Mouse (Mus musculus) CD4-positive, CD25-positive, alpha-beta regulatory T cell, adult 2 months (primary cell): ENCODE measurements around the gene Palm2.

Experiments
- DNase-seq: peaks from one replicate; pipeline ENCODE4 v3.0.0-alpha.2; 2012; ENCODE audit warnings: low read depth, low spot score

The Palm2 gene

GRCm38 (mm10) chr4:57513241-57513933 lies 79.3 kb downstream of the Palm2 start:
- DNase-seq: no peak

DNA sequence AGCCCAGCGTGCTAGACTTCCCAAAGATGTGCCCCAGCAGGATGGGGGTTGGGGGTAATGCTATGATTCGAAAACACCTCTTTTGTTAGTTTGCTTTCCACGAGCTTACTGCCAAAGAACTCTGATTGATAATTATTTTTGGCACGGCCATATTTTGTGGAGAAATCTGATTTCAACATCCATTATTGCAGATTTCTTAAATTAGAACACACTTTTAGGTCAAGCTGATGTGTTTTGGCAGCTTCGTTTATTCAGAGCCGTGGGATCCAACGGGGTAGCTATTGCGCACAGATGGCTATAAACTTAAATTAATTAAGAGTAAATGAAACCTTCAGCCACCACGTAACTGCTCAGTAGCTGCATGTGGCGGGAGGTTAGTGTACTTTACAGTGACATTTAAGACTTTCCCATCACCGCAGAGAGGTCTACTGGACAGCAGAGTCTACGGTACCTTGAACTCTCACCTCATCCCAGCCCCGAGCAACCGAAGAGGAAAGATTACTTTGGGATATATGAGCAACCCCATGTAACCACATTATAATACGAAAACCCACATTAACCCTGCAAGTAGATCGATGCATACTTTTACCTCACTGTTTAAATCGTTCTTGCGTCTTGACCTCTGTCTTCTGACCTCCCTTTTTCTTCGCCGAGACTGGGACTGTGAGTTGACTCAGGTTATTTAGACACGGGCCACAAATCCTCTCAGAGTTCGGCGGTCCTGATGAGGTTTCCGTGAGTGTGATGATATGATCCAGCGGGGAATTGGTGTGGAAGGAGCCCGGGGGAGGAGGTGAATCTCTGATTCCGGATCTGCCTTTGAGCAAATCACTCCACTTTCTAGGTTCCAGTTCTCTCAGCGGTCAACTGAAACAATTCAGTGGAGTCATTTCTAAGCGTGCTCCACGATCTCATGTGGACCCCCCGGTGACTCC lies 80.2 kb downstream of the Palm2 start:
- no peak for DNase-seq

- DNase-seq: no peak
These were observed 81.3 kb downstream of the Palm2 start for GRCm38 (mm10) chr4:57515356-57515755.

GRCm38 (mm10) chr4:57523456-57523855 lies 89.4 kb downstream of the Palm2 start:
- DNase-seq: no peak

GRCm38 (mm10) chr4:57524461-57524860 lies 90.4 kb downstream of the Palm2 start:
- DNase-seq: no peak

DNA sequence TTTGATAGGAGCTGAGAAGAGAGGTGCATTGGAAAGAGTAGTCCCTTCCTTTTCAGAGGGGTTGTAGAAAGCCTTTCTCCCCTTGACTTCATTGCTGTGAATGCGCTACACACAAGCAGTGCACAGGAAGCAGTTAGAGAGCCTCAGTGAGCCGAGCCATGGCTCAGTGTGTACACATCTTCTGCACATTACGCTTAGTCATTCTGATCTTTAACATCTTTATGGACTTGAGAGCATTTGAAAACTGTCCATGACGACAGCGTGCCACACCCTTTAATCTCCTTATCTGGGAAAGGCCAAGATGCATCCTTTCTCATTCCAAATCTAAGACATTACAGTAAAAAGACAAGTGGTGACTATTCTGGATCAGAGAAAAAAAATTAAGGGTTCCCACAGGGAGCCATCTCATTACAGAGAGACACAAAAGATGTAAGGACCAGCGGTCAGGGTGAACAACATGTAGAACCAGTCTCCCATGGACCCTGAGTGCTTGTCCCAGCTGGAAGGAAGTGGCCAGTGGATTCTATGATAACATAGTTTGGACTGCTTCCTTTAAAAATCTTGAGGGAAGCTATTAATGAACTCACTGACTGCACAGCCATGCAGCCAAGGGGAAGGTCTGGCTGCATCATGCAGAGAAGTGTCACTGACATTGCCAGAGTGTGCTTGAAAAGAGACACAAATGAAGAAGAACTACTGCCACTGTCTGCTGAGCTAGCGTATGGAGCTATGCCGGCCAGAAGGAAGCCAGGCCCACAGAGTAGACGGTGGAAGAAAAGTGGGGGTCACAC lies 91.4 kb downstream of the Palm2 start:
- DNase-seq: no peak

DNA sequence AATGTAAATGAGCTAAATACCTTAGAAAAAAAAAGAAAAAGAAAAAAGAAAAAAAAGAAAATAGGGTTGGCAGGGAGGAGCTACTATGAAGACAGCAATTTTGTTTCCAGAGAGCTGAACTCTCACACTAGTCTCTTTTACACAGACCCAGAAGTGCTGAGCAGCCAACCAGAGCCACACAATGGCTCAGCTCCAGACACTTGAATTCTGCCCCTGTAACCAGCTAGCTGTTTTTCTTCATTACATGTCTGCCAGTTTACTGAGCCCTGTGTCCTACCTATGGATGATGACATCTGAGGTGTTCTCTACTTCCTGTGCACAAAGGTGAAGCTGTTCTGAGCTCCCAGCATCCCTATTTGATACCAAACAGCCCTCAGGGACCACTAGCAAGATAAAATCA lies 94.2 kb downstream of the Palm2 start:
- no peak for DNase-seq

DNA sequence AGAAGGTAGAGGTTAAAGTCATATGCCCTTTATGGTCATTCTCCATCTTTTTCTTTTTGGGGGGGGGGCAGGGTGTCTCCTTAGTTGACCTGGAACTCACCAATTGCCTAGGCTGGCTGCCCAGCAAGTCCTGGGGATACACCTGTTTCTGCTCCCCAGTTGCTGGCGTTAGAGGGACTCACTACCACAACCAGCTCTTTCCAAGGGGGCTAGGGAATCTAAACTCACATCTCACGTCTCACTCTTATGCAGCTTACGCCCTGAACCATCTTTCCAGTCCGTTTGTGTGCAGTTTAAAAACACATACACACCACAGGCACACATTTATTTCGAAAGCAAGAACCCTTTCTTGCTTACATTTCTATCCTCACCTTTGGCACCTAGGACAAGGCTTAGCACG lies 99.6 kb downstream of the Palm2 start:
- no peak for DNase-seq

DNA sequence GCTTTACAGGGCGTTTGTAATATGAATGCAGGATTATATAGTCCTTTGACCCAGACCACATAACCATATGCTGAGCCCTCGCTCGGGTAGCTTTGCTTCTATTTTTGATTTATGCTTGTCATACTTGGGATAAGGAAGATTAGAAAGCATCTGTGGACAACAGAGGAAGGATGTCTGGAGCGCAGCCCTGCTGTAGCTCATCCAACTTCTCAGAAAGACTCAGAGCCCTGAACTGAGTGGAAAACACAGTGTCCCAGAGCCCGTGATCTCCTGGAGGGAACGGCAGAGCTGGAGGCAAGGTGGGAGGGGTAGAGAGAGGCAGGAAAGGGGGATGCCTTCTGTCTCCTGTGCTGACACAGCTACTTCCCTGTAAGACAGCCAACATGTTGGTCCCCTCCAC lies 100.2 kb downstream of the Palm2 start:
- no peak for DNase-seq

DNA sequence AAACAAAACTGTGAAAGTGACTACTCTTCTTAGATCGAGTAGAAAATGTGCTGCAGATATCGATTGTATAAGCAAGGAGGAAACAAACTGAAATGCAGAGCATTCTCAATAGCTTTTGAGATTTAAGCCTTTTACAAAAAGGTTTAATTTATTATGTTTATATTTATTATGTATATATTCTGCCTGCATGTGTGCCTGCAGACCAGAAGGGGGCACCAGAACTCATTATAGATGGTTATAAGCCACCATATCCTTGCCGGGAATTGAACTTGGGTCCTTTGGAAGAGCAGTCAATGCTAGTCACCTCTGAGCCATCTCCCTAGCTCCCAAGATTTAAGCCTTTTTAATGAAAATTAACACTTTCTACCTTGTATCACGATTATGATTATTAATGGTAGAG lies 101.0 kb downstream of the Palm2 start:
- DNase-seq: peak; percentile 2

DNA sequence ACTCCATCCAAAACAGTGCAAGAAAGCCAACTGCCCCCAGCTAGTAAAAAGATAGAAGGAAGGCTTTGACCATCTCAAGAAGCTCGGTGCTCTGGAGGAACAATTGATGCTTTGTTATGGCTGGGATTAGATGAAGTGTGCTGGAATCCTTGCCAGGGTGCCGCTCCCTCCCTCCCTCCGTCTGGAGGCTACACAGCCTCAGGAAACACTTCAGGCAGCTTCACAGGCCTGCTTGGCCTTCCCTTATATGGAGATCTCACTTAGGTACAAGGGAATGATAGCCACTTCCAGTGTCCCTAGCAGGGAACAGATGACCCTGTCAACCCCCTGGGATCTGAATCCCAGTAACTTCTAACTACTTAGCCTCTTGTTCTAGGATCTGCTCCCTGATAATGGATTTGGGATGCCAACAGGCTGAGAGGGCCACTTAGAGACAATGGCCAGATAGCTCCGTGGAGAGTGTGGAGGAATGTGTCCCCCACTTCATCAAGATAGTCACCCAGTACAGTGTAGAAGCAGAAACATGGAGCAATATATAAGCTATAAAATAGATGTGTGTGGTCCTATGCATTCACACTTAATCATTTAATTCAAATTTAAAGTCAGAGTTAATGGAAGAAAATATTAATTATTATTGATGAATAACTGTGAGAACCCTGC lies 104.1 kb downstream of the Palm2 start:
- DNase-seq: no peak

DNA sequence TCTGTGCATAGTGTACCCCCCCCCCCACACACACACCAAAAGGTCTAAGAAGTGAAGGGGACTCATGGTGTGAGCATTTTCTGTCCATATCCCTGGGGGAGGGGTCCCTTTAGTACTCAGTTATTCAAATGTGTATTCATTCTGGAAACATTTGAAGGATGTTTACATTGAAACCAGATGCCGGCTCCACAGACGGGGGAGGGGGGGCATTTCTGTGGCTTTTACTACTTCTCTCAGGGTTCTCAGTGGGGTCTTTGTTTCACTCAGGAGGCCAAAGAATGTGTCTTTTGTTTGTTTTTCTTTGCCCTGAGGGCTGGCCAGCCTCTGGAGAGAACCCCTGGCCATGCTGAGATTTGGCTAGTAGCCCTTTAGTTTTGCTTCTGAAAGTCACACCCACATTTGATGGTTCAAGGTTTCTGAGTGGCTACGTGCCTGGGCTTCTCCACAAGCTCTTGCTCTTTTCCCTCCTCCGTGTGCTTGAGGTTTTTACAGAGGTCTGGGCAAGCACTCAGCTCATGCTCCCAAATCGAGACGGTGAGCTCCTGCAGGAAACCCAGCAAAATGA lies 109.7 kb downstream of the Palm2 start:
- no peak for DNase-seq

- no peak for DNase-seq
These were observed 113.7 kb downstream of the Palm2 start for GRCm38 (mm10) chr4:57547785-57548184.

- no peak for DNase-seq
These were observed 116.2 kb downstream of the Palm2 start for GRCm38 (mm10) chr4:57550216-57550615.

- DNase-seq: no peak
These were observed 123.1 kb downstream of the Palm2 start for GRCm38 (mm10) chr4:57557102-57557501.

DNA sequence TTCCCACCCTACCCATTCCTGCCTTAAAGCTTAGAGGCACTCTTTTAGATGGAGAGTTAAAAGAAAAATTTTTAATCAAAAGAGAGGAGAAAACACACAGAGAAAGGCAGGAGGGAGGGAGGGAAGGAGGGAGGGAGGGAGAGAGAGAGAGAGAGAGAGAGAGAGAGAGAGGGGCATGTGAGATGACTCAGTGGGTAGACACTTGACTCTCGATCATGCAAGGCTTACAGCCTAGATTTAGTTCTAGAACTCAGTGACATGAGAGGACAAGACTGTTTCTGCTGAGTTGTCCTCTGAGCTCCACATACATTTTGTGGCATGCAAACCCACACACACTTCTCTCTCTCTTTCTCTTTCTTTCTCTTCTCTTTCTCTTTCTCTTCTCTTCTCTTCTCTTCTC lies 125.4 kb downstream of the Palm2 start:
- no peak for DNase-seq

- no peak for DNase-seq
These were observed 126.0 kb downstream of the Palm2 start for GRCm38 (mm10) chr4:57560010-57560409.

- no peak for DNase-seq
These were observed 127.0 kb downstream of the Palm2 start for GRCm38 (mm10) chr4:57561055-57561454.

GRCm38 (mm10) chr4:57565283-57565682 lies 131.2 kb downstream of the Palm2 start:
- no peak for DNase-seq

- peak; percentile 2 for DNase-seq
These were observed 131.8 kb downstream of the Palm2 start for GRCm38 (mm10) chr4:57565811-57566210.

- no peak for DNase-seq
These were observed 133.7 kb downstream of the Palm2 start, which contains the start of gene Pakap for GRCm38 (mm10) chr4:57567666-57568206. Gene Pakap (plus strand): TSS chr4:57568179.
